ENCODE assay signal across 8 mouse cellular contexts in genomic region chr12:105454258-105455062, GRCm38 (mm10). TPM values are rescaled to one million over a fixed set of nuclear protein-coding genes. Genes with fewer than 3 reads are reported as not detected.
DNase-seq lines count a peak whose midpoint lies in the region; ATAC-seq and TF ChIP-seq lines count a peak whose summit lies in the region.

No protein-coding gene starts in this region.

- 4% methylated on average over 21 of the region's 21 CpGs for WGBS in hindbrain, embryonic 13.5 days
- 7% methylated on average over 21 of the region's 21 CpGs for WGBS in midbrain, embryonic 10.5 days

- H3K9me3 ChIP-seq in hindbrain, embryonic 13.5 days = no peaks in the 10 kb centered on the region
- H3K9me3 ChIP-seq in midbrain, embryonic 10.5 days (replicated peaks) = no peaks in the 10 kb centered on the region

- H3K4me2 ChIP-seq in hindbrain, embryonic 13.5 days = peak overlapping the region; percentile 56

- peak; percentile 64 for ATAC-seq in hindbrain, embryonic 13.5 days (ENCODE audit: low FRiP score)

- peak overlapping the region; percentile 94 for H3K9ac ChIP-seq in hindbrain, embryonic 13.5 days

- peaks cover 54% of the 10 kb centered on the region for H3K4me1 ChIP-seq in hindbrain, embryonic 13.5 days (replicated peaks)
- H3K4me1 ChIP-seq in midbrain, embryonic 10.5 days = peaks cover 46% of the 10 kb centered on the region

- no peak for DNase-seq in left cerebral cortex, adult 2 months (ENCODE audit: extremely low spot score in 1 of 2, low spot score in 2 of 2)
- DNase-seq in left cerebral cortex, adult 11 months (ENCODE audit: low spot score) = no peak
- DNase-seq in embryo, embryonic 9.5 days (ENCODE audit: extremely low spot score) = peak; percentile 17
- DNase-seq in midbrain, embryonic 10.5 days (ENCODE audit: low spot score) = no peak
- no peak for DNase-seq in ovary, postnatal 14 days (ENCODE audit: low spot score)
- DNase-seq in spleen, postnatal 14 days (ENCODE audit: low spot score in 2 of 2) = no peak
- DNase-seq in urinary bladder, adult 18-20 months (ENCODE audit: low spot score in 2 of 2) = no peak

- 0 out of 2 replicates have a peak, but pooled peaks cover 5% of the 10 kb centered on the region for H3K36me3 ChIP-seq in hindbrain, embryonic 13.5 days
- no peaks in the 10 kb centered on the region for H3K36me3 ChIP-seq in midbrain, embryonic 10.5 days

- intact Hi-C loops in left cerebral cortex, adult 2 months (cut with DNase I) = loop anchor here (2.0 kb wide), 1 partner anchor 22 kb away; no protein-coding TSS in a partner anchor

- no peaks in the 10 kb centered on the region for H3K27me3 ChIP-seq in hindbrain, embryonic 13.5 days
- H3K27me3 ChIP-seq in midbrain, embryonic 10.5 days (ENCODE audit: low read depth, poor library complexity, severe bottlenecking) = peaks cover 4% of the 10 kb centered on the region; the same call in 1 of the 2 replicates

- peak overlapping the region; percentile 83 for H3K27ac ChIP-seq in left cerebral cortex, adult 2 months
- peak overlapping the region; percentile 91 for H3K27ac ChIP-seq in hindbrain, embryonic 13.5 days
- H3K27ac ChIP-seq in midbrain, embryonic 10.5 days (replicated peaks) = peak overlapping the region; percentile 87

- H3K4me3 ChIP-seq in left cerebral cortex, adult 2 months = peak overlapping the region; percentile 57
- H3K4me3 ChIP-seq in hindbrain, embryonic 13.5 days = peak overlapping the region; percentile 90
- peak overlapping the region; percentile 69 for H3K4me3 ChIP-seq in midbrain, embryonic 10.5 days

- TF ChIP-seq CTCF in left cerebral cortex, adult 2 months (IDR thresholded peaks at IDR 0.05) = no peak

RNA-seq across cellular contexts. Expression of gene D430019H16Rik, which starts 0.8 kb away (rescaled TPM):
- 10 to 100 TPM; 81.5 to 88.0 TPM for total RNA-seq in left cerebral cortex, adult 2 months (2021)
- polyA plus RNA-seq in hindbrain, embryonic 13.5 days (2015; fragmentation: Nextera tagmentation; extraction: Ambion mirVana) = 12.3 TPM in 2 replicates
- 2.2 and 3.4 TPM in 2 replicates for polyA plus RNA-seq in midbrain, embryonic 10.5 days (2016; fragmentation: Nextera tagmentation; extraction: Ambion mirVana)
